Mouse (Mus musculus) liver, embryonic 14.5 days (tissue): Measurements from ENCODE around the gene Prpf6. TPM values are rescaled to one million over a fixed set of nuclear protein-coding genes. Genes with fewer than 3 reads are reported as not detected.

Source experiments
- ATAC-seq: fragments of 200-750 bp; cut with Nextera tagmentation; 2 replicates; pipeline ENCODE4 v1.8.0; 2017; ENCODE audit warnings: moderate number of reproducible peaks, mild to moderate bottlenecking, moderate library complexity; ENCODE audit not compliant: insufficient read depth
- DNase-seq, 3 experiments: peaks; one replicate each; pipeline ENCODE4 v3.0.0-alpha.2; 2012 to 2013; ENCODE audit warnings: low read depth in 3 of 3, low spot score in 3 of 3
- H3K27ac ChIP-seq: fragments of 300-500 bp; sonication (generic); 2 replicates; pipeline ENCODE4 v1.5.1; 2014; ENCODE audit warnings: moderate library complexity, mild to moderate bottlenecking, control low read depth, inconsistent platforms
- H3K27me3 ChIP-seq: fragments of 300-500 bp; sonication (generic); 2 replicates; pipeline ENCODE4 v1.6.1; 2014; ENCODE audit warnings: mild to moderate bottlenecking, low read length, moderate library complexity; ENCODE audit not compliant: control insufficient read depth, insufficient read depth
- H3K36me3 ChIP-seq: fragments of 300-500 bp; sonication (generic); replicated peaks from 2 replicates; pipeline ENCODE4 v1.6.1; 2014; ENCODE audit warnings: low read depth; ENCODE audit not compliant: control insufficient read depth, insufficient read depth
- H3K4me1 ChIP-seq, 2 experiments: fragments of 200-500 bp in 1 of 2; fragments of 300-500 bp in 1 of 2; sonication (generic) in 1 of 2; replicated peaks; 2 replicates each; pipeline ENCODE4 v1.6.1; 2012 to 2014; ENCODE audit warnings: antibody characterized with exemption in 1 of 2, inconsistent platforms in 1 of 2, low read length in 1 of 2; ENCODE audit not compliant: control insufficient read depth in 2 of 2, insufficient read depth in 2 of 2
- H3K4me2 ChIP-seq: fragments of 300-500 bp; sonication (generic); 2 replicates; pipeline ENCODE4 v1.6.1; 2014; ENCODE audit warnings: low read depth, mild to moderate bottlenecking, control low read depth, moderate library complexity
- H3K4me3 ChIP-seq, 2 experiments: fragments of 200-500 bp in 1 of 2; fragments of 300-500 bp in 1 of 2; sonication (generic) in 1 of 2; 2 replicates each; pipeline ENCODE4 v1.5.1; 2012 to 2014; ENCODE audit warnings: low read depth in 2 of 2, low read length in 2 of 2, mild to moderate bottlenecking in 2 of 2, control low read depth in 1 of 2, inconsistent platforms in 1 of 2, moderate library complexity in 1 of 2; ENCODE audit not compliant: insufficient read depth in 1 of 2
- H3K9ac ChIP-seq: fragments of 300-500 bp; sonication (generic); replicated peaks from 2 replicates; pipeline ENCODE4 v1.6.1; 2014; ENCODE audit warnings: mild to moderate bottlenecking, control low read depth, moderate library complexity
- H3K9me3 ChIP-seq: fragments of 300-500 bp; sonication (generic); 2 replicates; pipeline ENCODE4 v1.6.1; 2016; ENCODE audit warnings: low read length, mixed read lengths; ENCODE audit not compliant: control insufficient read depth
- CTCF ChIP-seq: IDR thresholded peaks from 2 replicates; pipeline ENCODE4 v1.5.1; 2016; ENCODE audit warnings: antibody characterized with exemption, low read depth, control low read depth
- EP300 ChIP-seq: IDR thresholded peaks from 2 replicates; pipeline ENCODE4 v1.6.1; 2016; ENCODE audit warnings: antibody characterized with exemption, low read depth
- WGBS: fragments of 180-500 bp; shearing (Covaris S2); extraction: QIAGEN DNeasy Blood & Tissue Kit; methylation state at CpG from one replicate; pipeline ENCODE4 v1.1.7; 2014; ENCODE audit not compliant: insufficient replicate concordance; 5-methylcytosine and 5-hydroxymethylcytosine counted together
- polyA plus RNA-seq, 2 experiments: library from polyadenylated mRNA; depleted of rRNA in 1 of 2; stranded (reverse) in 1 of 2; unstranded in 1 of 2; fragments of >200 nt; fragmentation: Nextera tagmentation in 1 of 2; extraction: Ambion mirVana in 1 of 2; gene quantifications; 2 replicates each; pipeline versions ENCODE4 v1.2.1 to v1.2.3; 2012 to 2014

The Prpf6 gene
- polyA plus RNA-seq, 2 experiments: 15.7 to 22.3 TPM

DNA sequence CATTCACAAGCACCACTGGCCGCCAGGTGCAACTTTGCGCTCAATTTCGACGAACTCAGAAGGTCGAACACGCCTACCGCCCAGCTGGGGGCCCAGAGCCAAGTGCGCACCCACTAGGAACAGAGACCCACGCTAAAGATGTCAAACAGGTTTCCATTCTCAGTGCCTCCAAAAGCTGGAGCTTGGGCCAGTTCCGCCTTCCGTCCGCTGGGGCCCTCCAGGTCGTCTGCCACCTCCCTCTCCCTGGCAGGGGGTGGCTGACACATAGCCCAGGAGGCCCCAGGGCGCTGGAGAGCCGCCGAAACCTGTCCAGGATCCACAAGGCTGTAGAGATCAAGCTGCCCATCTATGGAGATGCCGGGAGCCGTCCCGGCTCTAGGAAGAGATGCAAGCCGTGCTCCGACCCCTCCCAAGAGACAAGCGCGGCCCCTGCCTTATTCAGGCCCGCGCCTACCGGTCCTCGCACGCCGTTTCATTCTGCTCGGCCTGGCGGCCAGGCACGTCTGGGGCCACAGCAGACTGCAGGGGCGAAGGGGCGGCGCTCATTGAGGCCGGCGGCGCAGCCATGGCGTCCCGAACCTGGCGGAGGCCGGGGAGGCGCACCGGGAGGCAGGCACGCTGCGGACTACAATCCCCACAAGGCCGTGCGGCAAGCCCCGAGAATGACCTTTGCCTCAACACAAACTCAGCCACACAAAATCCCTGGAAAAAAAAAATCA, 10.1 kb upstream of the Prpf6 start:
- Histone ChIP-seq H3K4me2 (peak overlapping the region; percentile 87), H3K4me3 (peak overlapping the region; percentile 63 to 69), H3K9me3 (no peaks in the 10 kb centered on the region), H3K27ac (peak overlapping the region; percentile 69), H3K36me3 (no peaks in the 10 kb centered on the region; the same call in none of the 2 replicates), H3K4me1 (peaks cover 34 to 47% of the 10 kb centered on the region in 2 experiments), H3K27me3 (no peaks in the 10 kb centered on the region), H3K9ac (peak overlapping the region; percentile 66)
- DNase-seq (peak; percentile 62 to 64 (median 62)), ATAC-seq (peak; percentile 73)
- TF ChIP-seq CTCF: no peak
- TF ChIP-seq EP300: 0 out of 2 replicates have a peak, but pooled peaks have one; percentile 4
- WGBS: under 1% methylated on average over 49 of the region's 49 CpGs

DNA sequence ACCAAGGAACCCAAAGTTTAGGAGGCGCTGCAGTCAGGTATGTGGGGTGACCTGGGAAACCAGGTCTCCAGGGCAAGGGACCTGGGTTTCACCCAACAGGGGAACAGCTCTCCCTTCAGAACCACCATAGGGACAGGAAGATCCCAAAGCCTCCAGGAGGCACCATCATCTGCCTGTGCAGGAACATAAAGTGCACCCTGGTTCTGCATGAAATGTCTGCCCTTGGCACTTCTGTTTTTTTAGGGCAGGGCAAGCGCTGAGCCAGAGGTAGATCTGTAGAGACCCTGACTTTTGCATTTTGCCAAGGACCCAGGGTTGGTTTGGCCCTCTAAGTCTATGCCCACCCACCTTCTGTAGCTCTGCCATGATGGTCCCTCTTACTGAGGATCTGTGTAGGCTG, 9.3 kb upstream of the Prpf6 start:
- Histone ChIP-seq H3K4me2 (peak overlapping the region; percentile 87), H3K27me3 (no peaks in the 10 kb centered on the region), H3K27ac (no peak overlapping the region), H3K36me3 (peaks cover 3% of the 10 kb centered on the region), H3K4me3 (peak overlapping the region in 1 of 2 experiments; percentile 63; a peak in 1 of 4 replicates), H3K4me1 (peaks cover 27 to 39% of the 10 kb centered on the region in 2 experiments), H3K9ac (no peak overlapping the region), H3K9me3 (no peaks in the 10 kb centered on the region)
- ATAC-seq (no peak), DNase-seq (no peak)
- whole genome bisulfite sequencing: 84% methylated on average over 2 of the region's 2 CpGs
- TF ChIP-seq EP300: no peak

GRCm38 (mm10) chr2:181582939-181583338, 8.7 kb upstream of the Prpf6 start:
- DNase-seq: no peak
- peaks cover 21 to 33% of the 10 kb centered on the region in 2 experiments for H3K4me1 ChIP-seq
- H3K4me2 ChIP-seq: no peak overlapping the region
- peaks cover 3% of the 10 kb centered on the region for H3K36me3 ChIP-seq
- no peaks in the 10 kb centered on the region for H3K27me3 ChIP-seq
- no peaks in the 10 kb centered on the region for H3K9me3 ChIP-seq
- H3K4me3 ChIP-seq: no peak overlapping the region
- H3K27ac ChIP-seq: no peak overlapping the region
- TF ChIP-seq EP300: no peak
- TF ChIP-seq CTCF: no peak
- ATAC-seq: no peak
- no peak overlapping the region for H3K9ac ChIP-seq
- 68% methylated on average over 1 of the region's 1 CpGs for WGBS

GRCm38 (mm10) chr2:181583460-181584257, 8.0 kb upstream of the Prpf6 start:
- DNase-seq: no peak
- H3K4me3 ChIP-seq: no peak overlapping the region

DNA sequence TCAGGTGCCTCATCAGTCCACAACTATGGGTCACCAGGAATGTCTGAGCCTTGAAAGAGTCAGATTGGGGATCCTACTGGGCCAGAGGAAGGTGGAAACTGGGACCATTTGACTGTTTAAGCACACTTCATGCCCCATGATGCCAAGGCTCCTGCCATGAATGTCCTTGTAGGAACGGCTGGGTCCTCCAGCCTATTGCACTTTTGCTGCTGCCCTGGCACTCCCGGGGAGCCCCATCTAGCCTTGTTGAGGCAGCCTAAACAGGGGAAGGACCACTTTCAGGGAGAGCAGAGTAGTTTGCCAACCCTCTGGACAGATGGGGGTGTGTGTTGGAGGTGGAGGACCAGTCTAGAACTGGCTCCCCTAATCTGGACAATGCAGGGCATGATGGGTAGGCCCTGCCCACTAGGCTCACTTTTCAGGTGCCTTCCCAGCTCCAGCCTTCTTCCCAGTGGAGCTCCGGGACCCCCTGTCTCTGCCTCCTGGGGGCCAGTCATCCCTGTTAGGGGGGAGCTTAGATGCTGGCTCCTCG, 7.2 kb upstream of the Prpf6 start, which contains the start of gene Uckl1:
TSS of gene Uckl1 (minus strand) at position 482 of the 532 bp plus-strand sequence.
- H3K36me3 ChIP-seq: peaks cover 3% of the 10 kb centered on the region
- no peak within 1 kb of the TSS for H3K9ac ChIP-seq
- no peak within 1 kb of the TSS for H3K27ac ChIP-seq
- H3K4me3 ChIP-seq: no peak within 1 kb of the TSS
- H3K4me1 ChIP-seq: peaks cover 9 to 18% of the 10 kb centered on the region in 2 experiments
- DNase-seq (no peak), ATAC-seq (no peak)
- no peak within 1 kb of the TSS for H3K4me2 ChIP-seq
- WGBS: 74% methylated on average over 4 of the region's 4 CpGs
- no peaks in the 10 kb centered on the region for H3K27me3 ChIP-seq
- no peak for TF ChIP-seq CTCF
- no peak for TF ChIP-seq EP300
- no peaks in the 10 kb centered on the region for H3K9me3 ChIP-seq

More at GRCm38 (mm10) chr2:181583460-181584257, 8.0 kb upstream of the Prpf6 start:
- no peak overlapping the region for H3K27ac ChIP-seq
- TF ChIP-seq CTCF (no peak), EP300 (no peak)
- 67% methylated on average over 3 of the region's 3 CpGs for WGBS
- ATAC-seq: no peak
- peaks cover 14 to 26% of the 10 kb centered on the region in 2 experiments for H3K4me1 ChIP-seq
- peaks cover 3% of the 10 kb centered on the region for H3K36me3 ChIP-seq
- H3K9ac ChIP-seq: no peak overlapping the region
- no peaks in the 10 kb centered on the region for H3K9me3 ChIP-seq
- H3K4me2 ChIP-seq: no peak overlapping the region
- no peaks in the 10 kb centered on the region for H3K27me3 ChIP-seq
